6 mouse cellular contexts compared by ENCODE assay signal in genomic region chr12:115868631-115869030, GRCm38 (mm10).
DNase-seq lines count a peak whose midpoint lies in the region; ATAC-seq and TF ChIP-seq lines count a peak whose summit lies in the region.
"Not testable (repeated sequence)": the region's sequence is repeated elsewhere in the genome, so short reads cannot be mapped to it uniquely, and the experiment has no call there.

No protein-coding gene starts in this region.

- H3K9me3 ChIP-seq in megakaryocyte, embryonic 14.5 days, result not testable (repeated sequence)

- peak overlapping the region; percentile 87 for H3K27ac ChIP-seq in thymus, adult 2 months (ENCODE audit: control insufficient read depth, insufficient read depth, low read length)

- H3K27me3 ChIP-seq in megakaryocyte, embryonic 14.5 days (replicated peaks); thymus, adult 2 months (ENCODE audit: control insufficient read depth, insufficient read depth, low read length): not testable (repeated sequence)

- ATAC-seq in CD4-positive, CD25-positive, alpha-beta regulatory T cell, adult 4 months, result peak; percentile 20

- not testable (repeated sequence) for H3K36me3 ChIP-seq in megakaryocyte, embryonic 14.5 days (replicated peaks; ENCODE audit: low read length); thymus, adult 2 months (ENCODE audit: control insufficient read depth, insufficient read depth, low read length)

- TF ChIP-seq POLR2A in thymus, adult 2 months (IDR thresholded peaks at IDR 0.05; ENCODE audit: control insufficient read depth, extremely low read depth, insufficient read depth, low read length, poor library complexity), result not testable (repeated sequence)

- peaks cover 12% of the 10 kb centered on the region for H3K4me1 ChIP-seq in megakaryocyte, embryonic 14.5 days
- not testable (repeated sequence) for H3K4me1 ChIP-seq in thymus, adult 2 months (replicated peaks; ENCODE audit: control insufficient read depth, insufficient read depth, low read length)

- TF ChIP-seq CTCF in thymus, adult 2 months (IDR thresholded peaks at IDR 0.05; ENCODE audit: borderline replicate concordance, control insufficient read depth, extremely low read depth, insufficient read depth, low read length, poor library complexity), result not testable (repeated sequence)

- 0% methylated on average over 1 of the region's 1 CpGs for WGBS in thymus, adult 2 months

- peak overlapping the region; percentile 33 for H3K4me3 ChIP-seq in megakaryocyte, embryonic 14.5 days (replicated peaks)
- not testable (repeated sequence) for H3K4me3 ChIP-seq in thymus, adult 2 months (ENCODE audit: control insufficient read depth, insufficient read depth, low read length)

- DNase-seq in adrenal gland, adult 2 months, result peak; percentile 17
- DNase-seq in thymus, adult 2 months, result peak; percentile 32
- DNase-seq in thymus, postnatal 14 days, result peak; percentile 58
- DNase-seq in thymus, postnatal 4 days, result peak; percentile 36
